Mouse (Mus musculus) 3T3-L1 (cell line): ENCODE results near the gene Ncam1.
A peak's percentile ranks its signal among the peaks of the same experiment; 100 is the strongest.

Experiments used
- DNase-seq: peaks from one replicate; pipeline ENCODE4 v3.0.0-alpha.2; 2015; ENCODE audit warnings: low read depth, low spot score

Ncam1 gene

DNA sequence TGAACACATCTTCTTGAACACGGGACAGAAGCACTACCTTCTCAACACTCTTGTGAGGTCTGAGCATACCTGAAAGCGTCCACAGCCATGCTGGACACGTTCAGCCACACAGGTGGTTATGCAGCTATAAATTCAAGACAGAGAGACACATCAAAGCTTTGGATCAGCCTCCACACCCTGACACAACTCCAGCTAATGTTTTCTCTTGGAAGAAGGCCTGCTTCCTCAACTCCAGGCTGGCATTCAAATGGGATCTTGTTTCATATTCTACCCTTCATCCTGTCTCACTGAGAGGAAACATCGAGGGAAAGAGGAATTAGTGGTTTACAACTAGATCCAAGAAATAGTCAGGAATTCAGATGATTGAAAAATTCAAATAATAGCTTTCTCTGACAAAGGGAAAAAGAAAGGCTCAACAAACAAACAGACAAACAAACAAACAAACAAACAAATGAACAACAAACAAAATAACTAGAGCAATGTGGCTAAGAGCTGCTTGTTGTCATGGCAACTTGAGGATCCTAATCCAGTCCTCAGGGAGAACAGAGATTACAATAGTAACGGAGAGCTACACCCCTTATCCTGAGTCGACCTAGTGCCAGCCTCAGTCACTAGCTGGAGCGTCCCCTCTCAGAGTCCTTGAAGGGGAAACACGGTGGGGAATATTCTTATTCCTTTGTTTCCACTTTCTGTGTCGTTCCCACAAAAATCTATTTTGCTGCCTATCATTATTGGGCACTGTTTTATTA lies 175.6 kb downstream of the Ncam1 start:
- no peak for DNase-seq

DNA sequence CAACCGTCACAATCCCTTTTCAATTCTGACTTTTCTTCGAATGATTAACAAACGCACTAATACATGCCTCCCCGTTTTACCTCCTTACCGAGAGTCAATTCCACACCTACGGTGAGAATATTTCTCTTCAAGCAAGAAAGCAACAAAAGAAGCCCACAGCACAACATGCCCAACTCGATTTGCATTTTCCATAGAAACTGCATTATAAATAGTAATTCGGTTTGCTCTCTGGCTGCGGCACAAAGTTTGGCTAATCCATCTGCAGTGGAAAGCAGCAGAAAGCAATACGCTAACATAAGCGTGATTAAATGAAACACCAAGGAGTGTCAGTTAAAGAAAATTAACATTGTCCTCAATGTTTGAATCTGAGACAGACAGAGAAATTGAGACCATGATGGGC lies 177.0 kb downstream of the Ncam1 start:
- no peak for DNase-seq

DNA sequence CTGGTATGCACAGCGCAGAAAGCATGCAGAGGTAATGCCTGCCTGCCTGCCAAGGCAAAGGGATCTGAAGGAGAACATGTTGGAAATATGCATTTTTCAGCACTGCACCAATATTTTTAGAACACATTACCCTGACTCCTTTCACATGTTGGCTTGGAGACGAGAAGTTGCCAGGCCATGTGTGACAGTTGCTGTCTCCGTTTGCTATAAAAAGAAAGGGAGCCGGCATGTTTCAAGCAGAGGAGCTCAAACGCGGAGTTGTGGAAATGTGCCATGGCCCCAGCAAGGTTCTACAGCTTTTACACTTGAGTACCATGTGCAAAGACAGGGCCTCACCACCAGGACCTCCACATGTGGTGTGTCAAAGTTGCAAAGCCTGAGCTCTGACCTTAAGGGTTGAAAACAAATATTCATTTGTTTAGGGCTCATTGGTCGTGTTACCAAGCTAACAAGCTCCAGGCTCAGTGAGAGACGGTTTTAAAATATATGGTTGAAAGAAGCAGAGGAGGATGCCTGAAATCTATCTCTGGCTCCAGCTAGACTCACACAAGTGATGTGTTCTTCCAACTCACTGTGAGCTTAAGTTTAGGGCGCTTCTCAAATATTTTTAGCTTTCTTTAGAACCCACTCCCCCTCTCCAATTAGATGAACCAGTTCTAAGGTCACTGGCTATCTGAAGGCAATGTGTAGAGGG lies 179.9 kb downstream of the Ncam1 start:
- no peak for DNase-seq

DNA sequence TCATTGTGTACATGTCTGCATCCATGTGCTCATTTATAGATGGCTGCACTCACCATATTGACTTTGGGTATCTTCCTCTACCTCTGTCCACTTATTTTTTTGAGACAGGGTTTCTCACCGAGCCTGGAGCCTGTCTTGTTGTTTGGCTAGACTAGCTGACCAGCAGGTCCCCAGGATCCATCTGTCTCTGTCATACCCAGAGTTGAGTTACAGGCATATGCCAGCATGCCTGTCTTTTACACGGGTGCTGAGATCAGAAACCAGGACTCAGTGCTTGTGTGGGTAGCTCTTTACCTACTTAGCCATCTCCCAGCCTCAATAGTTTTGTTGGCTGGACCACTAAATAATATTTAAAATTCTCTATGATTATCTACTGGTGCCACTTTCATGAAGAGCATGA lies 180.5 kb downstream of the Ncam1 start:
- DNase-seq, result no peak

DNA sequence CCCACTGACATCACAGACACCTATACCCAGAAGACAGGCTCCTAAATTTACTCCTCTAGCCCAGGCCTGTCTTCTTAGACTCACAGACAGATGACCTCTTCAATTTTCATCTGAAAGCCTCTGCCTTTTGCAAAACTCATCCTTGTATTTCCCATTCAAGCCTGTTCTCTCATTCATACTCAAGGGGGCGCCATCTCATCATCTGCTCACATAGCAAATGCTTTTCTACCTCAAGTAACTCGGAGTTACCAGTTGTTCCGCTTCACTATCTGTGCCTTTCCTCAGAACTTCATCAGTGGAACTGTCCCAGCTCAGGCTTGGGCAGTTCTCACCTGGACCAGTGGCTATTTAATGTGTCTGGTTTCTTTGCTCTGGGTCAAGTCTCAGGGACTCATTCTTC lies 181.5 kb downstream of the Ncam1 start:
- DNase-seq, result peak; percentile 59

DNA sequence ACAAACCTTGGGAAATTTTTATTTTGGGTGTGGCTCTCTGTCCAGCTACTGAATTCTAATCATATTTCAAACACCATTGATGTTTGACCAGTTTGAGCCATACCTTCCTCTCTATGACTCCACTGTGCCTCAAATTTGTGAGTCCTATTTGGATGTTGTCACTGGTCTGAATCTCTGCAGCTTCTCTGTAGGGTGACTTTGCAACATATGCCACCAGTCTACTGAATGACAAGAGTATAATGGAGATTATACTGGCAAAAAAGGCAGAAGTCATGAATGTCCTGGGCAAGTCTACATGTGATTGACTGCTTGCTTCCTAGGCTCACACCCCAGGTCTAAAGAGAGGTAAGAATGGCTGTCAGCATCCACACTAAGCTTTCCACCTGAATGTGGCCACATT lies 186.3 kb downstream of the Ncam1 start:
- no peak for DNase-seq

DNA sequence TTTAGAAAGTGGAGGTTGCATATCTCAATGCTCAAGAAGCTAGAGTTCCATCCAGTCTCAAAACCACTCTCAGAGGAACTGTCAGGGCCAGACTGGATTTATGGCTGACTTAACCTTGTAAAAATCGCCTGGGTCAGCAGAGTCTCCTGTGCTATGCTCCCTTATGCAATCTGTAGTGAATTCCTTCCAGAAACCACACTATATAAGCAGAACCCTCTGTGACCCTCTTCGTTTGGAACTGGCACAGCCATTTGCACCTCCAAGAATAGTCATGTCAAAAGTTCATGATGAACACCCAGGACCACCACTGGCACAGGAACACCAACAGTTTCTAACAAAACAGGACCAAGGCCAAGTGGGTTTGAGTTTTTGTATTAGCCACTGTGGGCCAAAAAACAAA lies 190.5 kb downstream of the Ncam1 start:
- DNase-seq, result peak; percentile 87

DNA sequence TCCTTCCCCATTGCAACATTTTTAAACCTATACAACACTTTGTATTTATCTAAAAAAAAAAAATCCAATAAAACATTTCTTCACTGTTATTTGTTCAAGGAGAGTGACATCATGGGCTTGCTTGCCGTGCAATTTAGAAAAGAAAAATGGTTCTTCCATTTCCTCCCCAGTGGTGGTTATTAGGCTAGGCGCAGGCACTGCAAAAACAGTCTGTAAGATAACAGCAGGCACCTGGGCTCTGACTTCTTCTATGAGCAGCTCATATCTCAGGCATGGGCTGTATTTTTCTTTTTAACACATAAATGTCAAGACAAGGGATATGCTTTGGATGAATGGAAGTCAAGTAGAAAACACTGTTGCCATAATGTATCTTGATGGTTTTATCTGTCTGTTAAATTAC lies 192.0 kb downstream of the Ncam1 start:
- DNase-seq, result no peak

DNA sequence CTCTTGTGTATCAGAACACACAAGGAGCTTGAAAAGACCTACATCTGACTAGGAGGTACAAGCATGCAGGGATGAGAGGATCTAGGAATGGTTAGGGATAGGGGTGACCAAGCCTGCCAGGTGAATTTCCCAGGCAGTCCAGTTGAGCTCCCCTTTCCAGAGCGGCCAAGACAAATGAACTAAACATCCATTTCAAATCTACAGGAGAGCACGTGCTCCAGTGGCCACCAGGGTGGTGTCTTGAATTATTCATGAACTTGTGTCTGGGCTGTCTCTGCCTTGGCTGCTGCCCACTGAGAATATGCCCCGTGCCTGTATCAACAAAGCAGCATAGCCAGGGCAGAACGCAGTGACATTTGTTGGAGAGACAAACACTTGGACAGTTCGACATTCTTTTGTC lies 192.4 kb downstream of the Ncam1 start:
- DNase-seq, result peak; percentile 69

DNA sequence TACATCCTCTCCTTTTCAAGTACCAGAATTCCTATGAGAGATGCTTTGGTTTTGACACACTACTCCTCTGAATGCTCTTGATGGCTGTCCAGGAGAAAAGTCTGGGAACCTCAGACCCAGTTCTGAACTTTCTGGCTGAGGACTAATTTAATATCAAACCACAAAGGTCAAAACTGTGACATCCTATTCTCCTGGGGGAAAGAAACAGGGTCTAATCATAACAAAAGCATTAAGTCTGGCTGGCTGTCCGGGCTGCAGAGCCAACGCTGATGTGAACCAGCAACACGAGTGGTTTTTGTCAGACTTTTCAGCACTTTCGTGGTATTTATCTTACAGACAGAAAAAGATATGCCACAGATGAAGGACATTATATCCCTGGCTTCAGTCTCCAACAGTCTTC lies 192.9 kb downstream of the Ncam1 start:
- peak; percentile 93 for DNase-seq

DNA sequence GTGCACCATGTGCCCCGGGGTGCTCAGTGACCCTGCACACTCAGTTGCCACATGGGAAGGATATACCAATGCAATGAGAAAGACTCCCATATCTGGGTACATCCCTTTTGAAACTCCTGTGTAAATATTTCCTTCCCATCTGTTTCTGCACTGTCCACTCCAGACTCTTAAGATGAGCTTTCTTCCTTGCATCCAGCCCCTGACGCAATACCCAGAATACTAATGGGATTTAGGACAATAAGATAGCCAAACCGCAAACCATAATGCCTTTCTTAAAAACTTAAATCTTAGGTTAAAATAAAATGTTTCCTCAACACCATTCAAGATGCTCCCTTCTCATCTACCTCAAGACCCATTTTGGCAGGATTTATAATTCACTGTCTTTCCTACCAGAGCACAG lies 193.4 kb downstream of the Ncam1 start:
- no peak for DNase-seq

DNA sequence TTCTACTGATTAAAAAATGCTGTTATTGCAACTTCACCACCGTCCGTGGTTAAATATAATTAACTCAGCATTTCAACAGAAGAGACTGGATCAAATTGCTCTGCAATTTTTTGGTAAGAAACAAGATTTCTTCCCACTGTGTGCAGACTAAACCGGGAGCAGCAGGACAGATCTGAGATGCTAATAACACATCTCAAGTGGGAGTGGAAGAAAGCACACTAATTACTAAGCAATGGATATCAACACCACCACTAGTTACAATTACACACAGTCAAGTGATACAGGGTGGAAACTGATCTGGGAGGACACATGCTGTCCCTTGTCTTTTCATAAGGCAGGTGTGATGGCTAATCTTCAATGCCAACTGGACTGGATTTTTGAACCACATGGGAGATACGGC lies 197.5 kb downstream of the Ncam1 start:
- DNase-seq, result no peak

DNA sequence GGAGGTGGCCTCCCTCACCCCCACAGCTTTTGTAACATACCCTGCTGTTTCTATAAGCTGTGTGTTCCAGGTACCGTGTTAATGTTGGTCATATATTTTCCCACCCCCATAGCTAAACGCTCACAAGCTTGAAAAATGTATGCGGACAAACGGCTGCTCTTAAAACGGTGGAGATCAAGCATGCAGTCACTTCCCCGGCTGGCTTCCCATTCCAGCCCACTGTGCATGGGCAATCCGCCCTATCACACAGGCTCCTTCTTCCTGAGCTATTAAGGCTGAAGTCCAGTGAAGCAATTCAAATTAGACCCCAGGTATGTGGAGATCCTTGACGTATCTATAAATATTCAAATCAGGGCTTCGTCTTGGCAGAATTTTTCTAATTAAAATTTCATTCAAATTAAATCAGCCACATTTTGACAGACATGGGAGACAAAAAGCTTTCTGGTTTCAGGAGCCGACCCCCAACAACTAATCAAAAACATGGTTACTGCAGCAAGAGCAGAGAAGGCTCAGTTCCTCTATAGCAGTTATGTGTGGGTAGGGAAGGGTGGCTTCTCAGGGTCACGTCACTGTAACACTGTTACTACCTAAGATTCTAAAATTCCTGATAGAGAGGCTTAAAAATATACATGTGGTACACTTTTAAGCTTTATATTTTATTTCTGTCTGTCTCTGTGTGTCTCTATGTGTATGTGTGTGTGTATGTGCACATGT lies 202.9 kb downstream of the Ncam1 start:
- DNase-seq, result no peak

DNA sequence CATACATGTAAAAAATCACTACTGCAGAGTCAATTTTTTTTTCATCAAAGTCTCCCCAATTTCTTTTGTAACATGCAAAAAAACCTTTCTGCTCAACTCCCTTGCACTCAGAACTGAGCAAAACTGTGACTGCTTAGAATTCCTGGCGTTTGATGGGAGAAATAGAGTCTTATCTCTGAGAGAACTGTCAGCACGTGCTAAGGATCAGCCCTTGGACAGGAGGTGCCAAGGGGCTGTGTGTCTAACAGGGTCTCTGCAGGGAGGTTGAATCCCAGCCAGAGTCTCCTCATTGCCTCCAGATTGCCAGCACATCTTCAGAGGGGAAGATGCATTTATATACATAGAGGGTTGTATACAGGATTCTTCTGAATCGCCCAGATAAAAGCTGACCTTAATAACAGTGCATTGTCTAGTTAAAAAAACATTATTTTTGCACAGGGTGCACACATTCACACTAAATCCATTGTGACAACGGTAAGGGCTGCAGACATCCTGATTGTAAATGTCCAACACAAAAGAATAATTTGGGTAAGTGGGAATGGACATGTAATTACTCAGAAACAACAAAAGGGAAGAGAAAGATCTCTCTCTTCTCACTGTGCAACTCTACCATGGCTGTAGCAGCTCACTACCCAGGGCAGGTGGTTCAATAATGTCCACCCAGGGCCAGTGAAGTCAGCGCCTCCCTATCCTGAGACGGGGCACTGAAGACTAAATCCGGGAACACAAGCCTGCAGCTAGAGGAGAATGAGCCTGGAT lies 203.7 kb downstream of the Ncam1 start:
- no peak for DNase-seq

DNA sequence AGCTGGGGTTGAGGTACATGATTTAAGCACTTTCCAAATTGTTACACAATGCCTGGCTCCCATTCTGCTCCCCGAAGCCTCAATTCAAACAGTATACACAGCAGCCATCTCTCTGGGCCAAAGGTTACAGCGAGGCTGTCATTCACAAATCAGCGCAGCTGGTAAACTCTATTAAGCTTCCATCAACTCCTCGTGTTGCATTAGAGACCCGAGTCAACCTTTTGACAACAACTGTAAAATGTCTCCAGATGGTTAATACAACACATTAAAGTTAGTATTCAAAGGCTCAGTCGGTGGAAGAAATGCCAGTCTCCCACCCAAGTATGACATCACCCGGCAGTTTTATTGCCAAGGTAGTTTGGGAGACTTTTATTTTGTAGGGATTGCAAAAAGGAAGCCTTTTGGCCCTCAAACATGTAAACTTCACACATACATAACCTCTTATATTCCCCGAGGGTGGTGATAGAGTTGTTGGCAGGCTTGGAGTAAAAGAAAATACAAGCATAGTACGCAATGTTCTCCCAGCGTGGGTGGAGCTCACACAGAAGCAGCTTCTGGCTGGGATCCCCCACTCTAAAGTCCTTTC lies 204.7 kb downstream of the Ncam1 start:
- peak; percentile 72 for DNase-seq

DNA sequence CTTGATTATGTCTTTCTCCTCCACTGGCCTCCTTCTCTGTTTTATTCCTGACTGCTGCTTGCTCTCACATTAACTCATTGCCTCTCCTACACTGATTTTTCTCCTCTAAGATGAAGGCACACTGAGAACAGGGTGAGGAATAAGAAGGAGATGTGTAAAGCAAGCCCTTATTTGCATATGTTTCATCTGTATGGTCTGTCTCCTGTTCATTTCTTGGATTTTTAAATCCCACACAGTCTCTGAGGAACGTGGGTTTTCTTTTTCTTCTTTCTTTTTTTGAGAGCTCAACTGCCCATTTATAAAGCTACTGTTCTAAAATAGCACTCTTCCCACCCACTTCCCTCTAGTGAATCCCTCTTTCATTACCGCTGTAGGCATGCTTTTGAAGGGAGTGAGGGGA lies 206.7 kb downstream of the Ncam1 start:
- no peak for DNase-seq

DNA sequence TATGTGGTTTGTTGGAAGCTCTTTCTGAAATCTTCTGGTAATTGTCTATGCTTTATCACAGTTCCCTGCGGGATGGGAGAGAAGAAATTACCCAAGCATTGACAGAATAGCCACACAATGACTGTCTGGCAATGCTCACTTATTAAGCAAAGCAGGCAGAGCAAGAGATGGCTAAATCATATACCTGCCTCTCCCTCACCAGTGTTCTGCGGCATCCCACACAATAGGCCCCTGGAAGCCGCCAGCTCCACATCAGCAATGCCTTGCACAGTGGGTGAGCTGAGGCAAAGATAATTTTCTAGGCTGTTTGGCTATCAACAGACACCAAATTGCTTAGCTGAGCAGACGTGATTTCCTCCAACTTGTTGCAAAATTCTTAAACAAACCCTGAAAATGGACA lies 208.5 kb downstream of the Ncam1 start:
- no peak for DNase-seq

DNA sequence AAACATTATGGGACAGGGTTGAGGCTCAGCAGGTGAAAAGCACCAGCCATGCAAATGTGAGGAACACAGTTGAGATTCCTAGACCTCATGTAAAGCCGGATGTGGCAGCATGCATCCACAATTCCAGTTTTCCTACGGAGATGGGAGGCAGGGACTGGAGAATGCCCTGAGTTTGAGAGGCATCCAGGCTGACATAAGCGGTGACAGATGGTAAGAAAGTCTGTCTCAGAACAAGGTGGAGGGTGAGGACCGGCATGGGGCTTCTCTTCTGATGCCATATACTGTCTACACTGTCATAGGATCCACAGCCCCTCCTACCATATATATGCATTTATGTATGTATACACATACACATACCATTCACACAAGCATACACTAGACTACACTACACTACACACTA lies 221.6 kb downstream of the Ncam1 start:
- DNase-seq, result no peak

DNA sequence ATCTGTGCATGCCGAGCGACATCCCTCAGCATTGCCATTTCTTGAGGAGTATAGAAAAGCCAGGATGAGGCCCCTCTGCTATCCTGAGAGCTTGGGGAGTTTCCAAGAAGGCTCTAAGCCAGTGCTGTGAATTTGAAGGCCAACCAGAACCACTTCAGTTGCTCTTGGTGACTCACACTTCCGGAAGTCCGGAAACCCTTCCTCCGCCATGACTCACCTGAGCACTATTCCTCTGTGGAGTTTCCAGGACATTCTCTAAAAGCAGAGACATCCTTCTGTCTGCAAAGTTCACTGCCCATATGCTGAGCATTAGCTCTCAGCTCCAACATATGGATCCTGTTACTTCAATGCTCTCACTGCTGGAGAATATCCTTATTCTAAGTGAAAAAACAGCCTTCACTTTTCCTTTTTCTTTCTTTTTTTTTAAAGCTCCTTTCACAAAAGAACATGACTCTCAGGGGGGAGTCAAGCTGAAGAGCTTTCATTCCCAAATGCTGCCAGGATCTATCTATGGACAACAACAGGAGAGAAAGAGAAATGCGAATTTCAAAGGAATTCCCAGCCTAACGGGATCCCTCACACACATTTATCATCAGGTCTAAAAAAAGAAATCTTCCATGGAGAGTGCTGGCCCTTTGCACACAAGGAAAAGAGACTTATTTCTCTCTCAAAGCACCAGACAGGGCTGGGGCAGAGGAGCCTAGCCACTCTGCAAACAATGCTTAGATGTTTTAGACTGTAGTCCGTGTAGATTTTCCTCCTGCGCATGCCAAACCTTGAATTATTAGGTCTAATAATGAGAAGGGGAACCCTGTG lies 226.8 kb downstream of the Ncam1 start:
- DNase-seq, result peak; percentile 89

DNA sequence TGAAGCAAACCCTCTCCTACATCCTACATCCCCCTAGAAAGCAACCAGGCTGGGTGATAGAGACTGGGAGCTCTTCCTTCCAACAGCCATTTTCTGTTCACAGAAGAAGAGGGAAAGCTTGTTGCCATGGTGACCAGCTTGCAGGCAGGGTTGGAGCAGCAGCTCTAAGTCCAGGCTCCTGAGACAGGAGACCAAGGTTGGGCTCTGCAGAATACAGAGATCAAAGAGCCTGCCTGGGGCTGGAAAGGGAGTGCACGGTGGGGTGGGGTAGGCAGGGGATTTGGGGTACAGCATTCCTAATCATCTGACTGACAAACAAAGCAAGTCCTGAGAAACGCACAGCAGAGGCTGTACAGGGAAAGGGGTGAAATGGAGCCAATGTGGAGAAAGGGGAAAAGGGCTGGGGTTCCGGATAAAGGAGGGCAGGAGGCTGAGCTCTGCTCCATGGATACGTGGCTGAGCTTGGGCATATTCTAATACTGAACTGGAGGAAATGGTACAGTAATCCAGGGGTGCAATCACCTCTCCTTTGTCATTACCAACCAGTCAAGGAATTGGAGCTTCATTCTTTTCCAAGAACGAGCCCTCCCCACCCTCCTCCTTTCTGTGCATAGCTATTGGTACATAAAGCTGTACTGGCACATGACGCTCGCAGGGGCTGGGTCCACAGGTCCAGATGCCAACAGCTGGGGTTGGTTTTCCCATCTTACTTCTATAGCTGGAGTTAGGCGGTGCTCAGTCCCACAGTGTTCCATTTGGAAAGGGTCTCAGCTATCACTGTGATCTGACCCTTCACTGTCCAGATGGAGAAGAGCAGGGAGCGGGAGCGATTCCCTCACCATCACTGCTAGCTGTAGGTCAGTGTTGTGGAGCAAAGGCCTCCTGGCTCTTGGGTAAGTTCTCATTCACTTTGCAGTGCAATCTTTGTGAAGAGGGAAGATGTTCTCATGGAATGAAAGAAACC lies 227.7 kb downstream of the Ncam1 start:
- DNase-seq, result peak; percentile 44
